Mouse (Mus musculus): ENCODE measurements around the gene Cpeb1.

DNA sequence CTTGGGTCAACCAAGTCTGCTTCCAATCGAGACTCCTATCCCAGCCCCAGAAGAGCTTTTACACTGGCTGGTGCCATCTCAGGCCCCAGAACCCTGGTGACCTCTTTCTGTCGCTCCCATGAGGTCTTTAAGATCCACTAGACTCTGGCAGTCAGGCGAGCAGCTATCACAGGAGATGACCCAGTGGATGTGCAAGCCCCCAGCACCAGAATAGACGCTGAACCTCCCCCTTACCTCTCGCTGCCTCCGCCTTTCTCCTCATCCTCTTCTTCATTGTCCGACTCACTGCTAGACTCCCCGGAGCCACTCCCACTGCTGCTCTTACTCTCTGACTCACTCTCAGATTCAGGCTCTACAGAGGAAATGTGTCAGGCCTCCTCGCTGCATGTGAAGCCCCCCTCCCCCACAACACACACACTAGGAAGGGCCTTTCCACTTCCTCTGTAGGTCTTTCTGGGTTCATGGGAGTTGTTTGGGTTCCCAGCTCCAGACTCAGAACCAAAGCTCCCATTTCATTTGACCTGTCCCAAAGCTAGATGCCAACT is 9.7 kb upstream of the Cpeb1 start:
- no peak for TF ChIP-seq CTCF (IDR thresholded peaks at IDR 0.05; ENCODE audit: low read depth)
- no peak for TF ChIP-seq EP300 (IDR thresholded peaks at IDR 0.05; ENCODE audit: low read depth)

All from liver, embryonic 14.5 days (tissue).